Comparison of ENCODE assay signal across 1 mouse cellular context in the genomic region with DNA sequence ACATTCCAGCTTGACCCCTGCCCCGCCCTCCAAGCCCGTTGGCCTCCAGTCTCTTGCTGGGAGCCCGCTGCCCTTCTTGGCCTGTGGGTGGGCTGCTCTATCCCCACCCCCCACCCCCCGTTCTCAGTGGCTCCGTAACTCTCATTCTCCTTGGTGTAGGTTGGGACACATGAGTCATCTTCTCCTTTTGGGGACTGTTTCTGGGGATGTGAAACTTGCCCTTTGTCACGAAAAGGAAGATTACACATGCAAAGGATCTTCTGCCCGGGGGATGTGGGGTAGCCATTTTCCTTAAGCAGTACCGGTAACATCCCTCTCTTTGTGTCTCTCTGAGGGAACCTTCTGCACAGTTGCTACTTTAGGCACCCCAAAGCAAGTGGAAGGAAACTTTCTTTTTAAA.
TF ChIP-seq lines count a peak whose summit lies in the region.

No protein-coding gene starts in this region.

TF ChIP-seq in CH12.LX, 34 proteins besides CTCF, POLR2A, EP300 and RAD21 (continued from another document):
- no peak for TF ChIP-seq GABPA (IDR thresholded peaks at IDR 0.05; ENCODE audit: insufficient replicate concordance, low read depth, low read length)
